Comparison of ENCODE assay signal across 10 mouse cellular contexts in the genomic region with DNA sequence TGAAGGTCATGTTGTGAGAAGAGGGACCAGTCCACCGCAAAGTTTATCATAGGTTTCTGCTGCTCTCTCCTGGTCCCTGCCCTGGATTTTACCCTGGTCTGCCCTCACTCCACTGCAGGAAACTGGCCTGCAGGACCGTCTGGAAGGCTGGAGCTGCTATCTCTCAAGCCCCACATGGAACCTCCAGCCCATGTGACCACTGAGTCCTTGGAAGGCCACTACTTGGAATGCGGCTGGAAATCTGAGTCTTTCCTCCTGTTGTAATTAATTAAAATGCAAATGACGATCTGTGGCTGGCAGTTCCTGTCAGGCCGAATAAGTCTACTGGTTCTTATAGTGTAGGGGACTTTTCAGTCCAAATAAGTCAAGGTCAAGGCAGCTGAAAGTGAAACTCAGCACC. TPM values are rescaled to one million over a fixed set of nuclear protein-coding genes. Genes with fewer than 3 reads are reported as not detected.
DNase-seq lines count a peak whose midpoint lies in the region; ATAC-seq lines count a peak whose summit lies in the region.
"Had no signal": no experiment of that assay in that cellular context is flagged by ENCODE, and none has a peak within 500 bp of the region (broad histone marks: within the 10 kb centered on the region; RNA-seq: fewer than 3 reads in every experiment).

No protein-coding gene starts in this region.

- no peak overlapping the region for H3K4me3 ChIP-seq in lung, embryonic 16.5 days (ENCODE audit: low read length)
- no peak overlapping the region for H3K4me3 ChIP-seq in heart, embryonic 16.5 days (ENCODE audit: low read length)
- H3K4me3 ChIP-seq: embryonic facial prominence, embryonic 10.5 days; intestine, embryonic 15.5 days had no signal

- ATAC-seq in lung, embryonic 16.5 days (ENCODE audit: low read depth), result peak; percentile 66; the same call in 1 of the 2 replicates
- 0 out of 2 replicates have a peak, but pooled peaks have one; percentile 38 for ATAC-seq in heart, embryonic 16.5 days (replicated peaks; ENCODE audit: extremely low read depth, insufficient read depth, low FRiP score)
- ATAC-seq: intestine, embryonic 15.5 days had no signal

- 36% methylated on average over 5 of the region's 5 CpGs for WGBS in lung, embryonic 16.5 days
- 34% methylated on average over 5 of the region's 5 CpGs for WGBS in heart, embryonic 16.5 days

- H3K27ac ChIP-seq in lung, embryonic 16.5 days (ENCODE audit: low read length), result no peak overlapping the region
- peak overlapping the region; percentile 26 for H3K27ac ChIP-seq in heart, embryonic 16.5 days (ENCODE audit: low read length)
- H3K27ac ChIP-seq: embryonic facial prominence, embryonic 10.5 days; intestine, embryonic 15.5 days had no signal

- peak; percentile 42 for DNase-seq in adrenal gland, postnatal 14 days
- no peak for DNase-seq in adrenal gland, adult 18-20 months (ENCODE audit: low spot score in 2 of 2)
- DNase-seq in lung, adult 18-20 months, result no peak
- DNase-seq in kidney, postnatal 10 days, result peak; percentile 63
- no peak for DNase-seq in right cerebral cortex, postnatal 4 days
- no peak for DNase-seq in left cerebral cortex, adult 8-10 months (ENCODE audit: low spot score in 2 of 2)

- peaks cover 6% of the 10 kb centered on the region for H3K4me1 ChIP-seq in lung, embryonic 16.5 days (replicated peaks; ENCODE audit: control insufficient read depth, insufficient read depth, low read length)
- peaks cover 14% of the 10 kb centered on the region for H3K4me1 ChIP-seq in heart, embryonic 16.5 days (ENCODE audit: control insufficient read depth, insufficient read depth, low read length)
- H3K4me1 ChIP-seq: intestine, embryonic 15.5 days had no signal

- H3K27me3 ChIP-seq in lung, embryonic 16.5 days (ENCODE audit: control insufficient read depth, insufficient read depth, low read depth, low read length), result no peaks in the 10 kb centered on the region
- no peaks in the 10 kb centered on the region for H3K27me3 ChIP-seq in heart, embryonic 16.5 days (ENCODE audit: control insufficient read depth, insufficient read depth, low read length)
- H3K27me3 ChIP-seq: intestine, embryonic 15.5 days had no signal

- H3K36me3 ChIP-seq in lung, embryonic 16.5 days (ENCODE audit: control insufficient read depth, insufficient read depth, low read length), result no peaks in the 10 kb centered on the region
- no peaks in the 10 kb centered on the region for H3K36me3 ChIP-seq in heart, embryonic 16.5 days (ENCODE audit: control insufficient read depth, insufficient read depth)
- H3K36me3 ChIP-seq: embryonic facial prominence, embryonic 10.5 days; intestine, embryonic 15.5 days had no signal

- no peak overlapping the region for H3K9ac ChIP-seq in lung, embryonic 16.5 days (ENCODE audit: low read length)
- no peak overlapping the region for H3K9ac ChIP-seq in heart, embryonic 16.5 days (ENCODE audit: low read length)
- H3K9ac ChIP-seq: intestine, embryonic 15.5 days had no signal

- no peak overlapping the region for H3K4me2 ChIP-seq in lung, embryonic 16.5 days (ENCODE audit: low read depth, low read length)
- H3K4me2 ChIP-seq in heart, embryonic 16.5 days (ENCODE audit: low read depth, low read length), result no peak overlapping the region
- H3K4me2 ChIP-seq: intestine, embryonic 15.5 days had no signal

- H3K9me3 ChIP-seq in lung, embryonic 16.5 days (ENCODE audit: control insufficient read depth, low read length), result no peaks in the 10 kb centered on the region
- H3K9me3 ChIP-seq in heart, embryonic 16.5 days (replicated peaks; ENCODE audit: control insufficient read depth, low read length), result no peaks in the 10 kb centered on the region
- H3K9me3 ChIP-seq: embryonic facial prominence, embryonic 10.5 days; intestine, embryonic 15.5 days had no signal

RNA-seq across cellular contexts. Expression of gene Gfod1, which starts 50.4 kb away (rescaled TPM):
- 10.5 and 11.0 TPM in 2 replicates for total RNA-seq in adrenal gland, postnatal 14 days (2021)
- total RNA-seq in adrenal gland, adult 18-20 months (2021), result 10 to 100 TPM; 10.2 to 13.8 TPM
- polyA plus RNA-seq in lung, embryonic 16.5 days (2015; fragmentation: Nextera tagmentation; extraction: Ambion mirVana), result 0.89 and 1.2 TPM in 2 replicates
- polyA plus RNA-seq in heart, embryonic 16.5 days (2015; fragmentation: Nextera tagmentation; extraction: Ambion mirVana), result 0.92 and 0.93 TPM in 2 replicates
- 10 to 100 TPM; 71.5 to 88.4 (median 78.8) TPM for total RNA-seq in left cerebral cortex, adult 8-10 months (2022)

Comparison
In these comparisons a context has a peak if more than half of its experiments do, and no peak if none do; other contexts are left out.
1. DNase-seq: peak in adrenal gland, postnatal 14 days (single experiment) and kidney, postnatal 10 days (single experiment); none in adrenal gland, adult 18-20 months (0 of 2), lung, adult 18-20 months (0 of 2), right cerebral cortex, postnatal 4 days (single experiment) and left cerebral cortex, adult 8-10 months (0 of 2).